Mouse (Mus musculus) T-helper 2 cell (primary cell): ENCODE measurements around the gene Neurl4.
"Not testable (repeated sequence)": the region's sequence is repeated elsewhere in the genome, so short reads cannot be mapped to it uniquely, and the experiment has no call there.

Experiments
- in situ Hi-C: fragments of 300-600 bp; cut with MboI, MseI; formaldehyde crosslinking; loops from one replicate; pipeline ENCODE4 v1.15.1; 2025; ENCODE audit warnings: high pct_unique_total_duplicates

The Neurl4 gene

DNA sequence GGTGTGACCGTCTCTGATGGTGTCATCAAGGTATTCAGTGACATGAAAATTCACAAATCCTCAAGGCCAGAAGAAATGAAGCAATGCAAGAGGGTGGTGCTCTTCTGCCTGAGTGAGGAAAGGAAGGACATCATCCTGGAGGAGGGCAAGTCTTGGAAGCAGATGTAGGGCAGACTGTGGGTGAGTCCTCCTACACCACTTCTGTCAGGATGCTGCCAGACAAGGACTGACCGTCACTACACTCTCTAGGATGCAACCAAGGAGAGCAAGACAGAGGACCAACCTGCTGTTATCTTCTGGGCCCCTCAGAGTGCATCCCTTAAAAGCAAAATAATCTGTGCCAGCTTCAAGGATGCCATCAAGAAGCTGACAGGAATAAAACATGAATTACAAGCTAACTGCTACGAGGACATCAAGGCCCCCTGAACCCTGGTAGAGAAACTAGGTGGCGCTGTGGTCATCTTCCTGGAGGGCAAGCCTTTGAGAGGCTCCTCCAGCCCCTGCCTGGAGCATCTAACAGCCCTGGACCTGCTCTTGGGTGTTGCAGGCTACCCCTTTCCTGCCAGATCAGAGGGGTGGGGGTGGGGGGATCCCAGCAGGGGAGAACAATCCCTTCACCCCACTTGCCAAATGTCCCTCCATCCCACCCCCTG, 50.1 kb downstream of the Neurl4 start:
- in situ Hi-C loops: no loop called here

DNA sequence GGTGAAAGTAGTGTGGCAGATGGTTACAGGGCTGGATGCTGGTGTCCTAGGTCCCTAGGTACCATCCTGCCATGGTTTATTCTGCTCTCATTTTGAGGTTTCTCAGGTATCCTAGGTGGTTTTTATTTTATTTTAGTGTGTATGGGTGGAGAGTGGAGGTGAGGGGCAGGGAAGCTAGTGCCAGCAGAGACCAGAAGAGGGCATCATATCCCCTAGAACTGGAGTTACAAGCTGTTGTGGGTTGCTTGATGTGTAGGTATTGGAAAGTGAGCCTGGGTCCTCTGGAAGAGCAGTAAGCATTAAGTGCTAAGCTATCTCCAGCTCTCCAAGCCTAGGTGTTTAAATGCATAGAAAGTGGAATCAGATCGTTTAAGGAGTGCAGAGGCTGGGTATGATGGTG, 51.4 kb downstream of the Neurl4 start:
- in situ Hi-C loops: no loop called here

DNA sequence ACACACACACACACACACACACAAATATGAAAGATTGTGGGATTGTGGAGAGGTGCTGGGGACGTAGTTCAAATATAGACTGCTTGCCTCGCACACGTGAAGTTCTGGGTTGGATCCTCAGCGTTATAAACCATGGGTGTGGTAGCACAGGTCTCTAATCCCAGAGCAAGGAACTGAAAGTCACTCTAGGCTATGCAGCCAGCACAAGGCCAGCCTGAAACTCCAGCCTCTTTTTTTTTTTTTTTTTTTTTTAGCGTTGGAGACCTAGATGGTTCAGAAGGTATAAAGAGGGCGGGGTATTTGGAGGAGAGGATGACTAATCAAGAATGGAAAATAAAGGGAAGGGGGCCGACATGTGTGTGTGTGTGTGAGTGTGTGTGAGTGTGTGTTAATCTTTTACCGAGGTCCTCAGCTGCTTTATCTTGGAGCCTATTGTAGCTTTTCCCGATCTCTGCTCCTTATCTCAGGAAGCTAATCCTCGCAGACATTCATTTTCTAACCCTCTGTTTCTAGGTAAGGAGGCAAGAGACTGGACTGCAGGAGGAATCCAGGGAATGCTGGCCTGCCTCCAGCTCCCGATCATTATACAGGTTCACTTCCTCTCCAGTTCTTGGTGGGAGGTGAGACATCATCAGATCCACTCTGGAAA, 52.5 kb downstream of the Neurl4 start:
- in situ Hi-C loops: no loop called here

DNA sequence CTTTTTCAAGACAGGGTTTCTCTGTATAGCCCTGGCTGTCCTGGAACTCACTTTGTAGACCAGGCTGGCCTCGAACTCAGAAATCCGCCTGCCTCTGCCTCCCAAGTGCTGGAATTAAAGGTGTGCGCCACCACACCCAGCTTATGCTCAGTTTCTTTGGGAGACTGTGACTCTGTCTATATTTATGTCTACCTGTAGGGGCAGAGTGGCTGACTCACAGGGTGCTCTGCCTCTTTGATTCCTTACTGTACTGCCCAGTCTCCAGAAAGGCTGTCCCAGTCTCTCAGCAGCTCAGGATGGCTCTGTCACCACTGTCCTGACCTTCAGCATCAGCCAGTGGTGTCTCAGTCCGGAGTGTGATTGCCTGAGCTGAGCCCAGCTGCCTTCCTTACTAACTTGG, 54.7 kb downstream of the Neurl4 start:
- in situ Hi-C loops: not testable (repeated sequence)

DNA sequence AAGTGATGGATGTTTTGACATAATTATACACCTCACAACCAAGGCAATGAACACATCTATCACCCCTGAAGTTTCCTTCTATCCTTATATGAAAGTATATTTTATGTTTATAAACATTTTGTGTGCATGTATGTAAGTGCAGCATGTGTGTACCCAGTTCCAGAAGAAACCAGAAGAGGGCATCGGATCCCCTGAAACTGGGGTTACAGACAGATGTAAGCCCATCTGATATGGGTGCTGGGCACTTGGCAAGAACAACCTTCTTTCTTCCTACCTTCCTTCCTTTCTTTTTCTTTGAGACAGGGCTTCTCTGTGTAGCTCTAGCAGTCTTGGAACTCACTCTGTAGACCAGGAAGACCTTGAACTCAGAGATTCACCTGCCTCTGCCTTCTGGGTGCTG, 55.3 kb downstream of the Neurl4 start:
- in situ Hi-C loops: no loop called here

DNA sequence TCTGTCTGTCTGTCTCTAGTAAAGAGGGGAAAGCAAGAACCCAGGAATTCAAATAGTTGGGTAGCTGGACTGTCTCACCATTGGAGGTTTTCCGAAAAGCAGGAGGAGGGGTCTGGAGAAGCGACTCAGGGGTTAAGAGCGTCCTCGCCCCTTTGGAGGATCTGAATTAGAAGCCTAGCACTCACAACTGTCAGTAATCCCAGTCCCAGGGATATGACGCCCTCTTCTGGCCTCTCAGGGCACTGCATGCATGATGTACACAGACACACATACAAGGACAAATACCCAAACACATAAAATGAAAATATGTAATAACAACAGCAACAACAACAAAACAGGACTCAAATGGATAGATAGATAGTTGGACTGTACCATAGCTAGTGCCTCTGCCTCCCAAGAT, 59.7 kb downstream of the Neurl4 start:
- in situ Hi-C loops: no loop called here

DNA sequence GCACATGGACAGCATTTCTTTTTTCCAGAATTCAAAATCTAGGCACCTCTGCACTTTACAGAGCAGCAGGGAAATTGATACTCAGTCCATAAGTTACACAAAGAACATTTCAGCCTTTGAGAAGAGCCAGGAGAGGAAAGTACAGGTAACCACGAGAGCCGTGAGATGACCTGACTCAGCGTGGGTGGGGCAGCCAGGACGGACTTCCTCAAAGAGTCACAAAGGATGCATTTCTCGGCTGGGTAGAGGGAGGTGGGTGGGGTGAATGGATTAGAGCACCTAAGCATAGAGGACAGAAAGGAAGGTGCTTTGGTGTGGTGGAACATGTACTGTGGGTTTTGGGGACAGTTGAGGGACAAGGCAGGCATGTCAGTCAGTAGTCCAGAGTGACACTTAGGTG, 61.0 kb downstream of the Neurl4 start:
- in situ Hi-C loops: no loop called here
